Mouse (Mus musculus): ENCODE results near the gene D16Ertd472e. TPM values are rescaled to one million over a fixed set of nuclear protein-coding genes. Genes with fewer than 3 reads are reported as not detected.

The D16Ertd472e gene
- polyA plus RNA-seq, 1 experiment from 2014 or later = 13.6 TPM

- Histone ChIP-seq H3K27ac (no peak overlapping the region), H3K4me1 (peaks cover 11% of the 10 kb centered on the region; the same call in 1 of the 2 replicates), H3K9me3 (no peaks in the 10 kb centered on the region), H3K4me3 (no peak overlapping the region), H3K27me3 (ENCODE audit: insufficient read depth, poor library complexity, severe bottlenecking) (no peaks in the 10 kb centered on the region), H3K36me3 (no peaks in the 10 kb centered on the region)
- 74% methylated on average over 11 of the region's 11 CpGs for WGBS
- no peak for DNase-seq (ENCODE audit: low spot score)
Measured at GRCm38 (mm10) chr16:78585664-78586397, 9.3 kb upstream of the D16Ertd472e start.

- H3K36me3 ChIP-seq = no peaks in the 10 kb centered on the region
- no peaks in the 10 kb centered on the region for H3K9me3 ChIP-seq
- H3K4me1 ChIP-seq = peaks cover 11% of the 10 kb centered on the region; the same call in 1 of the 2 replicates
- no peaks in the 10 kb centered on the region for H3K27me3 ChIP-seq (ENCODE audit: insufficient read depth, poor library complexity, severe bottlenecking)
- DNase-seq (ENCODE audit: low spot score) = no peak
- 70% methylated on average over 4 of the region's 4 CpGs for WGBS
- H3K27ac ChIP-seq = no peak overlapping the region
- no peak overlapping the region for H3K4me3 ChIP-seq
Measured at GRCm38 (mm10) chr16:78585163-78585562, 8.7 kb upstream of the D16Ertd472e start.

DNA sequence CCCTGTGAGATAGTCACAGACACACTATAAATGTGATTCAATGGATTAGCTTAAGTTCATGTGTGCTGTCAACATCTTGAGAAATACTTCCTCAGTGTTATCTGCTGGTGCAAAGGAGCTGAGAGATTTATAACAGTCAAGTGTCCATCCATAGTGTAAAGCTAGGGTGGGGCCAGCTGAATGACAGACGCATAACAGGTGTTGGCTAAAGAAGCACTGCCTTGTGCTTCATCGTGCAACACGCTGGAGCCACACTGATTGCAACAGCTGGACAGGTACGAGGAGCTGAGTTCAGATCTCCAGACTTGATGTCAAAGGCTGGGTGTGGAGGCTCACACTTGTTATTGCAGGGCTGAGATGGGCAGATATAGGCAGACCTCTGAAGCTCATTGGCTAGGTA lies 7.5 kb upstream of the D16Ertd472e start:
- H3K9me3 ChIP-seq = no peaks in the 10 kb centered on the region
- H3K27me3 ChIP-seq (ENCODE audit: insufficient read depth, poor library complexity, severe bottlenecking) = no peaks in the 10 kb centered on the region
- whole genome bisulfite sequencing = 75% methylated on average over 4 of the region's 4 CpGs
- no peak overlapping the region for H3K4me3 ChIP-seq
- peaks cover 11% of the 10 kb centered on the region; the same call in 1 of the 2 replicates for H3K4me1 ChIP-seq
- H3K27ac ChIP-seq = no peak overlapping the region
- DNase-seq (ENCODE audit: low spot score) = no peak
- H3K36me3 ChIP-seq = no peaks in the 10 kb centered on the region

DNA sequence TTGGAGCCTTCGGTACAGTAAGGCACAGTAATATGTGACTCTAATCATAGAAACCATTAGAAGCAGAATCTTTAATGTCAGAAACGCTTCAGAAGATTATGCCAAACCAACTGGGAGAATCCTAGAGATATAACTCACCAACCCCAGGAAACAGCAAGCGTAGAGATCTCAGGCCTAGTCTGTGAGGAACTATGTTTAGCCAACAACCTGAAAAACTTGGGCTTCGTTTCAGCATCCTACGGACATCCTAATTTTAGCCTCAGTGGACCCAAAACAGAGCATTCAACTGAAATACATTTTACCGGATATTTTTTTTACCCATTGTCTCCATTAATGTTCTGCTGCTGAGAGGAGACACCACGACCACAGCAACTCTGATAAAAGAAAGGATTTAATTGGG lies 3.9 kb upstream of the D16Ertd472e start:
- no peaks in the 10 kb centered on the region for H3K36me3 ChIP-seq
- DNase-seq (ENCODE audit: low spot score) = no peak
- H3K27ac ChIP-seq = no peak overlapping the region
- no peak overlapping the region for H3K4me3 ChIP-seq
- H3K4me1 ChIP-seq = peaks cover 9% of the 10 kb centered on the region; the same call in 1 of the 2 replicates
- H3K9me3 ChIP-seq = no peaks in the 10 kb centered on the region
- no peaks in the 10 kb centered on the region for H3K27me3 ChIP-seq (ENCODE audit: insufficient read depth, poor library complexity, severe bottlenecking)
- WGBS = 89% methylated on average over 7 of the region's 7 CpGs

GRCm38 (mm10) chr16:78579386-78579785 lies 2.9 kb upstream of the D16Ertd472e start:
- Histone ChIP-seq H3K4me3 (no peak overlapping the region), H3K27me3 (ENCODE audit: insufficient read depth, poor library complexity, severe bottlenecking) (no peaks in the 10 kb centered on the region), H3K4me1 (peaks cover 13% of the 10 kb centered on the region), H3K36me3 (no peaks in the 10 kb centered on the region), H3K27ac (no peak overlapping the region), H3K9me3 (no peaks in the 10 kb centered on the region)
- DNase-seq (ENCODE audit: low spot score) = peak; percentile 31
- 90% methylated on average over 4 of the region's 4 CpGs for WGBS

DNA sequence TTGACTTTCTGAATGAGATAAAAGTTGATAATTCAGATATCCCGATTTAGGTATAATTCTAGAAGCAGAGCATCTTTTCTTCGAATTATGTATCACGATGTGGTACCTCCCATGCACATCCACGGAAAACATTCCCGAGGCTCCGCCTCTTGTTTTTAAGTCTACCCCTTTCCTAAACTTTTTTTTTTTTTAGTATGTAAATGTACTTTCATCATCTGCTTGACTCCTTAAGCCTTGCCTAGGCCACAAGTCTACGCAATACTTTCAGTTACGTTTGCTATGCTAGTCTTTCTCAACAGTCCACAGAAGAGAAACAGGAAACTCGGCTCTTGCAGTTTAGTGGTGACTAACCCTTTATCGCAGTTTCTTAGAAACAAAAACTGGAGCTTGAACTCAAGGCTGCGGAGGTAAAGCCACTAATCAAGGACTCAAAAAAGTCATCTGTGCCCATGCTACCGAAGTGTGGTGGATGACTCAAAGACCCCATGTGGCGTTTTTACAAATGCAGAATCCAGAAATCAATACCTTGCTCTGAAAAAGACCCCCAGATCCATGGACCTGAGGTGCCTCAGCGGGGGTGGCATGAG lies 670 bp upstream of the D16Ertd472e start:
- Histone ChIP-seq H3K4me1 (peaks cover 12% of the 10 kb centered on the region; the same call in 1 of the 2 replicates), H3K4me3 (peak overlapping the region; percentile 86), H3K36me3 (no peaks in the 10 kb centered on the region; the same call in 1 of the 2 replicates), H3K27me3 (ENCODE audit: insufficient read depth, poor library complexity, severe bottlenecking) (no peaks in the 10 kb centered on the region), H3K27ac (peak overlapping the region; percentile 94), H3K9me3 (no peaks in the 10 kb centered on the region)
- 17% methylated on average over 14 of the region's 14 CpGs for whole genome bisulfite sequencing
- peak; percentile 67 for DNase-seq (ENCODE audit: low spot score)

- peak overlapping the region; percentile 86 for H3K4me3 ChIP-seq
- no peaks in the 10 kb centered on the region for H3K27me3 ChIP-seq (ENCODE audit: insufficient read depth, poor library complexity, severe bottlenecking)
- H3K36me3 ChIP-seq = no peaks in the 10 kb centered on the region; the same call in 1 of the 2 replicates
- peak overlapping the region; percentile 94 for H3K27ac ChIP-seq
- H3K9me3 ChIP-seq = no peaks in the 10 kb centered on the region
- peak; percentile 84 for DNase-seq (ENCODE audit: low spot score)
- H3K4me1 ChIP-seq = peaks cover 12% of the 10 kb centered on the region; the same call in 1 of the 2 replicates
- under 1% methylated on average over 41 of the region's 41 CpGs for WGBS
Measured at GRCm38 (mm10) chr16:78575852-78576477, 543 bp downstream of the D16Ertd472e start.

- 46% methylated on average over 4 of the region's 4 CpGs for WGBS
- H3K36me3 ChIP-seq = no peaks in the 10 kb centered on the region; the same call in 1 of the 2 replicates
- no peaks in the 10 kb centered on the region for H3K9me3 ChIP-seq
- DNase-seq (ENCODE audit: low spot score) = no peak
- H3K4me3 ChIP-seq = peak overlapping the region; percentile 86
- H3K27ac ChIP-seq = peak overlapping the region; percentile 94
- H3K4me1 ChIP-seq = peaks cover 12% of the 10 kb centered on the region; the same call in 1 of the 2 replicates
- H3K27me3 ChIP-seq (ENCODE audit: insufficient read depth, poor library complexity, severe bottlenecking) = no peaks in the 10 kb centered on the region
Measured at GRCm38 (mm10) chr16:78575190-78575851, 1.2 kb downstream of the D16Ertd472e start.

GRCm38 (mm10) chr16:78574241-78574640 lies 2.3 kb downstream of the D16Ertd472e start:
- Histone ChIP-seq H3K27me3 (ENCODE audit: insufficient read depth, poor library complexity, severe bottlenecking) (no peaks in the 10 kb centered on the region), H3K9me3 (no peaks in the 10 kb centered on the region), H3K4me1 (peaks cover 12% of the 10 kb centered on the region; the same call in 1 of the 2 replicates), H3K4me3 (peak overlapping the region; percentile 31; the same call in 1 of the 2 replicates), H3K27ac (no peak overlapping the region), H3K36me3 (no peaks in the 10 kb centered on the region; the same call in 1 of the 2 replicates)
- 79% methylated on average over 6 of the region's 6 CpGs for WGBS
- peak; percentile 39 for DNase-seq (ENCODE audit: low spot score)

GRCm38 (mm10) chr16:78573016-78573415 lies 3.5 kb downstream of the D16Ertd472e start:
- Histone ChIP-seq H3K4me3 (no peak overlapping the region), H3K27ac (no peak overlapping the region), H3K36me3 (no peaks in the 10 kb centered on the region; the same call in 1 of the 2 replicates), H3K27me3 (ENCODE audit: insufficient read depth, poor library complexity, severe bottlenecking) (no peaks in the 10 kb centered on the region), H3K4me1 (peaks cover 12% of the 10 kb centered on the region; the same call in 1 of the 2 replicates), H3K9me3 (no peaks in the 10 kb centered on the region)
- 70% methylated on average over 4 of the region's 4 CpGs for WGBS
- DNase-seq (ENCODE audit: low spot score) = peak; percentile 24

GRCm38 (mm10) chr16:78564110-78564821 lies 12.2 kb downstream of the D16Ertd472e start:
- WGBS = 80% methylated on average over 13 of the region's 13 CpGs
- DNase-seq (ENCODE audit: low spot score) = peak; percentile 58
- H3K36me3 ChIP-seq = peaks cover 9% of the 10 kb centered on the region; the same call in 1 of the 2 replicates
- H3K27me3 ChIP-seq (ENCODE audit: insufficient read depth, poor library complexity, severe bottlenecking) = no peaks in the 10 kb centered on the region
- no peaks in the 10 kb centered on the region for H3K9me3 ChIP-seq
- no peak overlapping the region for H3K4me3 ChIP-seq
- 0 out of 2 replicates have a peak, but pooled peaks cover 5% of the 10 kb centered on the region for H3K4me1 ChIP-seq
- 0 out of 2 replicates have a peak overlapping the region, but pooled peaks have one; percentile 29 for H3K27ac ChIP-seq

Data from heart, embryonic 10.5 days (tissue).